Mouse (Mus musculus): ENCODE data around the gene Nsrp1. TPM values are rescaled to one million over a fixed set of nuclear protein-coding genes. Genes with fewer than 3 reads are reported as not detected.
A peak's percentile ranks its signal among the peaks of the same experiment; 100 is the strongest.

Gene Nsrp1
- polyA plus RNA-seq, 1 experiment = 0.65 TPM

- no peak for TF ChIP-seq GATA1 (IDR thresholded peaks at IDR 0.05; ENCODE audit: low read length)
- TF ChIP-seq TAL1 (IDR thresholded peaks at IDR 0.05; ENCODE audit: low read length) = no peak
- Histone ChIP-seq H3K27me3 (ENCODE audit: control insufficient read depth) (peaks cover 81% of the 10 kb centered on the region), H3K4me3 (replicated peaks) (peak within 1 kb of the TSS; percentile 22), H3K4me1 (ENCODE audit: control insufficient read depth) (peaks cover 11% of the 10 kb centered on the region), H3K9me3 (ENCODE audit: control insufficient read depth, low read length) (no peaks in the 10 kb centered on the region; the same call in 1 of the 2 replicates), H3K36me3 (ENCODE audit: control insufficient read depth) (no peaks in the 10 kb centered on the region)
Measured at GRCm38 (mm10) chr11:76997916-76998704, 80.1 kb downstream of the Nsrp1 start, which contains the start of gene Slc6a4. Gene Slc6a4, plus strand, starts transcription at chr11:76998603.

GRCm38 (mm10) chr11:76997305-76997704, 80.9 kb downstream of the Nsrp1 start:
- Histone ChIP-seq H3K4me1 (ENCODE audit: control insufficient read depth) (peaks cover 11% of the 10 kb centered on the region), H3K27me3 (ENCODE audit: control insufficient read depth) (peaks cover 80% of the 10 kb centered on the region)
- TF ChIP-seq GATA1 (IDR thresholded peaks at IDR 0.05; ENCODE audit: low read length) (no peak), TAL1 (IDR thresholded peaks at IDR 0.05; ENCODE audit: low read length) (no peak)

GRCm38 (mm10) chr11:76995966-76996672, 82.1 kb downstream of the Nsrp1 start:
- Histone ChIP-seq H3K9me3 (ENCODE audit: control insufficient read depth, low read length) (no peaks in the 10 kb centered on the region; the same call in 1 of the 2 replicates), H3K4me1 (ENCODE audit: control insufficient read depth) (peaks cover 11% of the 10 kb centered on the region), H3K4me3 (replicated peaks) (no peak overlapping the region), H3K27me3 (ENCODE audit: control insufficient read depth) (peaks cover 71% of the 10 kb centered on the region), H3K36me3 (ENCODE audit: control insufficient read depth) (no peaks in the 10 kb centered on the region)
- TF ChIP-seq TAL1 (IDR thresholded peaks at IDR 0.05; ENCODE audit: low read length) = no peak
- TF ChIP-seq GATA1 (IDR thresholded peaks at IDR 0.05; ENCODE audit: low read length) = no peak

More at GRCm38 (mm10) chr11:76997305-76997704, 80.9 kb downstream of the Nsrp1 start:
- H3K4me3 ChIP-seq (replicated peaks) = peak overlapping the region; percentile 22
- no peaks in the 10 kb centered on the region for H3K36me3 ChIP-seq (ENCODE audit: control insufficient read depth)
- H3K9me3 ChIP-seq (ENCODE audit: control insufficient read depth, low read length) = no peaks in the 10 kb centered on the region; the same call in 1 of the 2 replicates

Other genes starting within 250 kb of the Nsrp1 start
- 0.10 and 0.14 TPM in 2 replicates for gene Cpd, start 231.4 kb downstream of the Nsrp1 start, polyA plus RNA-seq (2012)
- gene Tmigd1, start 176.3 kb downstream of the Nsrp1 start, polyA plus RNA-seq (2012) = not detected in 2 replicates
- 1.5 TPM in 2 replicates for gene Blmh, start 153.6 kb downstream of the Nsrp1 start, polyA plus RNA-seq (2012)
- not detected in 2 replicates for gene Slc6a4, start 79.8 kb downstream of the Nsrp1 start, polyA plus RNA-seq (2012)
- 0.04 TPM in 1 of 2 replicates, not detected in the other for gene Efcab5, start 110.5 kb upstream of the Nsrp1 start, polyA plus RNA-seq (2012)
- gene Ssh2, start 137.9 kb upstream of the Nsrp1 start, polyA plus RNA-seq (2012) = 0.25 and 0.47 TPM in 2 replicates

Measured in erythroblast, embryonic 14.5 days (primary cell).